Mouse (Mus musculus): ENCODE results near the gene 1190005I06Rik. TPM values are rescaled to one million over a fixed set of nuclear protein-coding genes. Genes with fewer than 3 reads are reported as not detected.

The 1190005I06Rik gene
- polyA plus RNA-seq, 1 experiment, result 4.9 TPM

DNA sequence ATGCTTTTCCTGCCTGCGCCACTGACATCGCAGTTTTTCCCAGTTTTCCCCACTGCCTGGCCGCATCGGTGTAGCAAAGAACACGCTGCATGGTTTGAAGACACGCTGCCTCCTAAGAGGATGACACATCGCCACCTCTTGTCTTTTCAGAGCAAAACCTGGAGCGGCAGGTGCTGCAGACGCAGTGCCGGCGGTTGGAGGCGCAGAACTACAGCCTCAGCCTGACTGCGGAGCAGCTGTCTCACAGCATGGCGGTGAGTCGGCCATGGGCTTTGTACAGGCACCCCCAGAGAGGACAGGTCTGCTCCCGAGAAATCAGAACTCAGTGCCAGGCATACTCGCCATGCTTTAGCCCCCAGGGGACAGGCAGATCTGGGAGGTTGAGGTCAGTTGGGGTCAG lies 69.6 kb downstream of the 1190005I06Rik start:
- Histone ChIP-seq H3K4me2 (ENCODE audit: low read depth) (no peak overlapping the region), H3ac (ENCODE audit: control insufficient read depth, insufficient read length) (no peak overlapping the region), H3K79me2 (ENCODE audit: control insufficient read depth, insufficient read depth) (no peaks in the 10 kb centered on the region), H3K36me3 (ENCODE audit: control insufficient read depth, insufficient read depth) (peaks cover 11% of the 10 kb centered on the region), H3K27me3 (ENCODE audit: control insufficient read depth, insufficient read depth, insufficient read length) (no peaks in the 10 kb centered on the region), H3K4me3 (no peak overlapping the region)
- TF ChIP-seq E2F4 (IDR thresholded peaks at IDR 0.05; ENCODE audit: insufficient read depth), result no peak
- no peak for TF ChIP-seq TCF3 (IDR thresholded peaks at IDR 0.05; ENCODE audit: insufficient read length, low read depth)
- TF ChIP-seq MYOG (IDR thresholded peaks at IDR 0.05; ENCODE audit: control insufficient read depth in 1 of 3, insufficient read depth in 1 of 3, insufficient read length in 2 of 3, low read depth in 2 of 3), result no peak
- no peak for TF ChIP-seq CEBPB (IDR thresholded peaks at IDR 0.05; ENCODE audit: insufficient read depth, poor library complexity, severe bottlenecking)
- TF ChIP-seq TCF12 (IDR thresholded peaks at IDR 0.05; ENCODE audit: insufficient read depth, poor library complexity, severe bottlenecking), result no peak
- TF ChIP-seq POLR2AphosphoS2 (IDR thresholded peaks at IDR 0.05; ENCODE audit: insufficient read length, low read depth), result no peak
- no peak for TF ChIP-seq REST (IDR thresholded peaks at IDR 0.05; ENCODE audit: insufficient read depth, insufficient read length)
- TF ChIP-seq SRF (IDR thresholded peaks at IDR 0.05; ENCODE audit: control insufficient read depth, insufficient read length, low read depth), result no peak
- TF ChIP-seq POLR2A (IDR thresholded peaks at IDR 0.05; ENCODE audit: insufficient read length, low read depth), result no peak
- no peak for TF ChIP-seq MYOD1 (IDR thresholded peaks at IDR 0.05; ENCODE audit: control insufficient read depth in 1 of 3, insufficient read length in 2 of 3, low read depth in 2 of 3)
- TF ChIP-seq USF1 (IDR thresholded peaks at IDR 0.05; ENCODE audit: low read depth), result no peak
- TF ChIP-seq MAX (IDR thresholded peaks at IDR 0.05; ENCODE audit: low read depth), result no peak

DNA sequence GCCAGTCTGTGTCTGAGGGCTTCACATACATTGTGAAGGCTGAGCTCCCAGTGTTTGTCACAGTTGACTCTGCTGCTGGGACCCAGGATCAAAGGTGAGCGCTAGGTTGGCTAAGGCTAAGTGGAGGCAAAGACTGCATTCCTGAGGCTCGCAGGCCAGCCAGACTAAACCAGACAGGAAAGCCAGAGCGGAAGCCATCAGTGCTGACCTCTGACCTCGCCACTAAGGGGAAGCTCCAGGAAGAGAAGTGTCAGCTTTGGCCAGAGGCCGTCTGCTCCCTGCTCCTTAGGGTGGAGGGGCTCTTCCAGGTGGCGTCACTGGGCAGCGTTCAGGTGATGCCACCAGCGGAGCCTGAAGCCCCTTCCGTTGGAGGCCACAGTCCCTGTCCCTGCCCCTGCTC lies 71.6 kb downstream of the 1190005I06Rik start:
- H3K4me3 ChIP-seq, result no peak overlapping the region
- H3K79me2 ChIP-seq (ENCODE audit: control insufficient read depth, insufficient read depth), result no peaks in the 10 kb centered on the region
- TF ChIP-seq POLR2A (IDR thresholded peaks at IDR 0.05; ENCODE audit: insufficient read length, low read depth) (no peak), MAX (IDR thresholded peaks at IDR 0.05; ENCODE audit: low read depth) (no peak), SRF (IDR thresholded peaks at IDR 0.05; ENCODE audit: control insufficient read depth, insufficient read length, low read depth) (no peak), MYOD1 (IDR thresholded peaks at IDR 0.05; ENCODE audit: control insufficient read depth in 1 of 3, insufficient read length in 2 of 3, low read depth in 2 of 3) (no peak), TCF3 (IDR thresholded peaks at IDR 0.05; ENCODE audit: insufficient read length, low read depth) (no peak), TCF12 (IDR thresholded peaks at IDR 0.05; ENCODE audit: insufficient read depth, poor library complexity, severe bottlenecking) (no peak), E2F4 (IDR thresholded peaks at IDR 0.05; ENCODE audit: insufficient read depth) (no peak)
- no peak overlapping the region for H3ac ChIP-seq (ENCODE audit: control insufficient read depth, insufficient read length)
- H3K4me2 ChIP-seq (ENCODE audit: low read depth), result no peak overlapping the region
- no peaks in the 10 kb centered on the region for H3K27me3 ChIP-seq (ENCODE audit: control insufficient read depth, insufficient read depth, insufficient read length)
- H3K36me3 ChIP-seq (ENCODE audit: control insufficient read depth, insufficient read depth), result peaks cover 6% of the 10 kb centered on the region

DNA sequence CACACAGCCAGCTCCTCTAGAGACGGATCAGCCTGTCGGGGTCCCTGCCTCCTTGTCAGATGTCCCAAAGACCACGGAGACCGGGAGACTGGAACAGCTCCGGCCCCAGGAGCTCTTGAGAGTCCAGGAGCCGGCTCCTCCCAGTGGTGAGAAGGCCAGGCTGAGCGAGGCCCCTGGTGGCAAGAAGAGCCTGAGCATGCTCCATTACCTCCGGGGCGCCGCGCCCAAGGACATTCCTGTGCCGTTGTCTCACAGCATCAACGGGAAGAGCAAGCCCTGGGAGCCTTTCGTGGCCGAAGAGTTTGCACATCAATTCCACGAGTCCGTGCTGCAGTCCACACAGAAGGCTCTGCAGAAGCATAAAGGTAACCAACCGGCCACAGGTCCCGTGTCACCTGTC lies 72.5 kb downstream of the 1190005I06Rik start:
- no peaks in the 10 kb centered on the region for H3K79me2 ChIP-seq (ENCODE audit: control insufficient read depth, insufficient read depth)
- H3K27me3 ChIP-seq (ENCODE audit: control insufficient read depth, insufficient read depth, insufficient read length), result no peaks in the 10 kb centered on the region
- no peak for TF ChIP-seq REST (IDR thresholded peaks at IDR 0.05; ENCODE audit: insufficient read depth, insufficient read length)
- no peak for TF ChIP-seq TCF12 (IDR thresholded peaks at IDR 0.05; ENCODE audit: insufficient read depth, poor library complexity, severe bottlenecking)
- TF ChIP-seq MAX (IDR thresholded peaks at IDR 0.05; ENCODE audit: low read depth), result no peak
- peak; percentile 13 for TF ChIP-seq POLR2AphosphoS2 (IDR thresholded peaks at IDR 0.05; ENCODE audit: insufficient read length, low read depth)
- TF ChIP-seq POLR2A (IDR thresholded peaks at IDR 0.05; ENCODE audit: insufficient read length, low read depth), result no peak
- TF ChIP-seq CEBPB (IDR thresholded peaks at IDR 0.05; ENCODE audit: insufficient read depth, poor library complexity, severe bottlenecking), result no peak
- TF ChIP-seq USF1 (IDR thresholded peaks at IDR 0.05; ENCODE audit: low read depth), result no peak
- no peak for TF ChIP-seq MYOD1 (IDR thresholded peaks at IDR 0.05; ENCODE audit: control insufficient read depth in 1 of 3, insufficient read length in 2 of 3, low read depth in 2 of 3)
- TF ChIP-seq TCF3 (IDR thresholded peaks at IDR 0.05; ENCODE audit: insufficient read length, low read depth), result no peak
- no peak overlapping the region for H3ac ChIP-seq (ENCODE audit: control insufficient read depth, insufficient read length)
- peaks cover 6% of the 10 kb centered on the region for H3K36me3 ChIP-seq (ENCODE audit: control insufficient read depth, insufficient read depth)
- no peak overlapping the region for H3K4me3 ChIP-seq
- no peak overlapping the region for H3K4me2 ChIP-seq (ENCODE audit: low read depth)

DNA sequence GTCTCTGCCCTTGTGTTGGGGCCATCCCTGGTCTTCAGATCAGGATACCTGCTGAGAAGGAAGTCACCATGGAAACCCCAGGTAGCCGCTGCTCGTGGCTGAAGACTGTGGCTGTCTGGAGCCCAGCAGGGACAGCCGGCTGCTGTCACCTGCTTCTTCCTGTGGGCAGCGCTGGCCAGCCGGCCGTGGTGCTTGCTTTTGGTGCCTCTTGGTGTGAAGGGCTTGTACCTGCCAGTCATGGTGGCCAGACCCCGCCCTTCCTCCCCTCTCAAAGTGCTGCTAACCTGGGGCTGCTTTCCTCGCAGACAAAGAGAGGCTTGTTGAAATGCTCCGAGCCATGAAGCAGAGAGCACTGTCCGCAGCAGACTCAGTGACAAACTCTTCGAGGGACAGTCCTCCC lies 73.6 kb downstream of the 1190005I06Rik start:
- H3K4me3 ChIP-seq, result no peak overlapping the region
- no peaks in the 10 kb centered on the region for H3K27me3 ChIP-seq (ENCODE audit: control insufficient read depth, insufficient read depth, insufficient read length)
- peaks cover under 1% of the 10 kb centered on the region for H3K36me3 ChIP-seq (ENCODE audit: control insufficient read depth, insufficient read depth)
- TF ChIP-seq SRF (IDR thresholded peaks at IDR 0.05; ENCODE audit: control insufficient read depth, insufficient read length, low read depth) (no peak), REST (IDR thresholded peaks at IDR 0.05; ENCODE audit: insufficient read depth, insufficient read length) (no peak)
- H3K79me2 ChIP-seq (ENCODE audit: control insufficient read depth, insufficient read depth), result no peaks in the 10 kb centered on the region
- H3ac ChIP-seq (ENCODE audit: control insufficient read depth, insufficient read length), result no peak overlapping the region
- H3K4me2 ChIP-seq (ENCODE audit: low read depth), result no peak overlapping the region

DNA sequence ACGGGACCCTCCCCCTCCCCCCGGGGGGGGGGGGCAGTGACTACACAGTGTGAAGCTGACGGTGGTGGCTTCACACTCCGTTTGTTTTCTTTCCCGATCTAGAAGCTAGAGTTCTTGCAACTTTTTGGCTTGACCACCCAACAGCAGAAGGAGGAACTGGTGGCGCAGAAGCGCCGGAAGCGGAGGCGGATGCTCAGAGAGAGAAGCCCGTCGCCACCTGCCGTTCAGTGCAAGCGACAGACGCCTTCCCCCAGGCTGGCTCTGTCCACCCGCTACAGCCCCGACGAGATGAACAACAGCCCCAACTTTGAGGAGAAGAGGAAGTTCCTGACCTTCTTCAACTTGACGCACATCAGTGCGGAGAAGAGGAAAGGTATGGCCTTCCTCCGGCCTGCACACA lies 74.9 kb downstream of the 1190005I06Rik start:
- no peaks in the 10 kb centered on the region for H3K36me3 ChIP-seq (ENCODE audit: control insufficient read depth, insufficient read depth)
- H3ac ChIP-seq (ENCODE audit: control insufficient read depth, insufficient read length), result no peak overlapping the region
- H3K4me2 ChIP-seq (ENCODE audit: low read depth), result no peak overlapping the region
- no peak overlapping the region for H3K4me3 ChIP-seq
- TF ChIP-seq E2F4 (IDR thresholded peaks at IDR 0.05; ENCODE audit: insufficient read depth), result no peak
- TF ChIP-seq MYOG (IDR thresholded peaks at IDR 0.05; ENCODE audit: control insufficient read depth in 1 of 3, insufficient read depth in 1 of 3, insufficient read length in 2 of 3, low read depth in 2 of 3), result no peak
- no peak for TF ChIP-seq POLR2AphosphoS2 (IDR thresholded peaks at IDR 0.05; ENCODE audit: insufficient read length, low read depth)
- TF ChIP-seq SRF (IDR thresholded peaks at IDR 0.05; ENCODE audit: control insufficient read depth, insufficient read length, low read depth), result no peak
- TF ChIP-seq REST (IDR thresholded peaks at IDR 0.05; ENCODE audit: insufficient read depth, insufficient read length), result no peak
- no peak for TF ChIP-seq POLR2A (IDR thresholded peaks at IDR 0.05; ENCODE audit: insufficient read length, low read depth)
- TF ChIP-seq TCF3 (IDR thresholded peaks at IDR 0.05; ENCODE audit: insufficient read length, low read depth), result no peak
- TF ChIP-seq MYOD1 (IDR thresholded peaks at IDR 0.05; ENCODE audit: control insufficient read depth in 1 of 3, insufficient read length in 2 of 3, low read depth in 2 of 3), result no peak
- no peak for TF ChIP-seq MAX (IDR thresholded peaks at IDR 0.05; ENCODE audit: low read depth)
- TF ChIP-seq TCF12 (IDR thresholded peaks at IDR 0.05; ENCODE audit: insufficient read depth, poor library complexity, severe bottlenecking), result no peak
- TF ChIP-seq CEBPB (IDR thresholded peaks at IDR 0.05; ENCODE audit: insufficient read depth, poor library complexity, severe bottlenecking), result no peak
- no peak for TF ChIP-seq USF1 (IDR thresholded peaks at IDR 0.05; ENCODE audit: low read depth)
- H3K27me3 ChIP-seq (ENCODE audit: control insufficient read depth, insufficient read depth, insufficient read length), result no peaks in the 10 kb centered on the region
- H3K79me2 ChIP-seq (ENCODE audit: control insufficient read depth, insufficient read depth), result no peaks in the 10 kb centered on the region
